Mouse (Mus musculus) inflammation-experienced regulatory T-cells, adult 6 months (primary cell): ENCODE data around the gene Nop2. TPM values are rescaled to one million over a fixed set of nuclear protein-coding genes. Genes with fewer than 3 reads are reported as not detected.

Source experiments
- ATAC-seq: one replicate; pipeline ENCODE4 v1.8.0; 2017
- polyA plus RNA-seq, 3 experiments: library from polyadenylated mRNA; unstranded; fragments of 100-300 nt; shearing (Covaris generic); gene quantifications; one replicate each; pipeline ENCODE4 v1.2.1; 2017

Gene Nop2
- polyA plus RNA-seq, 3 experiments from 2014 or later: 32.7 to 50.7 (median 48.1) TPM

DNA sequence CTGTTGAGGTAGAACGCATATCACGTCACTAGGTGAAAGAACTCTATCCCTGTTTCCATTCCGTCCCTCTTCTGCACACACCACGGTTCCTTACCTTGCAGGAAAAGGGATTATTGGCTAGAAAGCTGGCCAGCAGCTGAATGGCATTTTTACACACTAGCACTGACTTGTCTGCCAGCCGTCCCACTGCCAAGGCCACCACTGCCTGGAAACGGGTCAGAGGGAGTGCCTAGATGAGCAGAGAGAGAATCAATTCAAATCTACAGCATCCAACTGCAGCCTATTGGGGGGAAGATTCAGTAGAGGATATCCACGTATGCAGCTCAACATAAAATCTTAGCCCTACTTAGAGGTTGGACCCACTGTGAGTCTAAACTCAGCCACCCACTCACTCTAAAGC lies 47.9 kb downstream of the Nop2 start:
- no peak for ATAC-seq

DNA sequence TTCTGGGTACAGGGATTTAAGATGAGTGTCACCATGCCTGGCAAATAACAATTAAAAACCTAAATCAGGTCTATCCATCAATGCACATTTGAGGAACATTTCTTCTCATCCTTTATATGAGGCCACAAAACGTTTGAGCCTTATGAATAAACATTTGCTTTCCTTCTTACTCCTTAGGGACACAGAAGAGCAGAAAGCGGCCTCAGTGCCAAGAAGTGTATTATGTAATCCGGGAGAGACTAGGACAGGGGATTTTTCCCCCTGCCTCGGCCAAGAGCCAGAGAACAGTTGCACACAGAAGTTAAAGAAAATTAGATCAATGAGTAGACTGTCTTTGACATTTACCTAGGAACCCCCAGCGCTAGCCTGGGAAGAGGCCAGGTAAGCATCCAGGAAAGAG lies 50.4 kb downstream of the Nop2 start:
- ATAC-seq: no peak

DNA sequence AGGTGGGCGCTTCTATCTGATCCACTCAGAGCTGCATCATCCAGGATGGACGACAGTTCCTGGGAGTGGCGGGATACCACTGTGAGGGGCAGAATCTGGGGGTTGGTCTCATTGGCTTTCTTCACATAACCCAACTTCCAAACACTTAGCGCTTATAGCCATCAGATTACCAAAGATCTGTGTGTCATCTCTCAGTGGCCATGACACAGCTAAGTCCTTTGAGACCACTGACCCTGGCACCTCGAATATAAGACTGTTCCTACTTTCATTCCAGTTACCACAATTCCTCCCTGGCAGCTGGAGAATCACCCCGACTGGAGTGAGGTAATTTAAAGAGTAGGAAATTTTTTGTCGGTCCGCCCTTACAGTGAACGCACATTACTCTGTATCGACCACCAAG lies 54.5 kb downstream of the Nop2 start:
- ATAC-seq: no peak

DNA sequence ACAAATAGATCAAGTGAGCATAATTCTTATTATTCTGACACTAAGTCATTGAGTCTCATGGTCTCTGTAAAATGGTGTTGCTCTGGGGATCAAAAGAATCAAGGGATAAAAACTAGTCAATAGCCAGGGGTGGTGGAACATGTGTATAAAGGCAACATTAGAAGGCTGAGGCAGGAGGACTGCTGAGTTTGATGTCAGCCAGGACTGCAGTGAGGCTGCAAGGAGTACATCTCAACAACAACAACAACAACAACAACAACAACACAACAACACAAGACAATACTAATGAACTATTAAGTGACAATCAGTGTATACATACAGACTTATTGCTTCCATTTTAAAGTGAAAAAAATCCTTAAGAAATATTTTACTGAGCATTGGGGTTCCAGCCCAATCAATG lies 59.1 kb downstream of the Nop2 start:
- ATAC-seq: no peak

DNA sequence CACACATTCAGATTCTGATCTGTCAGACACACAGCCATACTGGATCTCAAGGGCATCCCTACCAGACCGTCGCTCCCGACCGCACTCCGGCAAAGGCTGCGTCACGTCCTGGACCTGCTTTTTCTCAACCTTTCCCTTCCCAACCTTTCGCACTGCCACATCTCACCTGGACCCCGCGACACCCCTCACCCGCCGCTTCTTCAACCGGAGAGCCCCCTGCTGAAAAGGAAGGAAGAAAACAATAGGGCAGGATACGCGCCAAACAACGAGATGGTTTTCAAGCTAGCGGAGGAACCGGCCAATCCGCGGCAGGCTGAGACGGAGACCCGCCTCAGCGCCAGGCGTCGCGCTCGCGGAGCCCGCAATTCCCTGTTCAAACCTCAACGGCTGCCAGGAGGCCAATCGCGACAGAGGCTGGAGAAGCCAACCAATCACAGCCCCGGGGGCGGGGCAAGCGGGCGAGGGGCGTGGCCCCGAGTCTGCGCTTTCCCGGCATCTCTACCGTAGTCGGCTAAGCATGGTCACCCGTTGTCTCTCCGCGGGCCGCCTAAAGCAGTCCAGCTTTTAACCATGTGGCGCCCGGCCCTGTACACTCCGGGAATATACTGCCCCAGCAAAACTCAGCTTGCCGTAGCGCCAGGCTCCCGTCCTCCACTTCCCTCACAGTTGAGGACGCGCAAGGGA lies 59.8 kb downstream of the Nop2 start, which contains the start of the genes Ncapd2 and Mrpl51:
TSS of gene Ncapd2 (minus strand) at position 370 of the 684 bp plus-strand sequence.
TSS of gene Mrpl51 (plus strand) at position 470 of the 684 bp plus-strand sequence.
- ATAC-seq: peak; percentile 97

DNA sequence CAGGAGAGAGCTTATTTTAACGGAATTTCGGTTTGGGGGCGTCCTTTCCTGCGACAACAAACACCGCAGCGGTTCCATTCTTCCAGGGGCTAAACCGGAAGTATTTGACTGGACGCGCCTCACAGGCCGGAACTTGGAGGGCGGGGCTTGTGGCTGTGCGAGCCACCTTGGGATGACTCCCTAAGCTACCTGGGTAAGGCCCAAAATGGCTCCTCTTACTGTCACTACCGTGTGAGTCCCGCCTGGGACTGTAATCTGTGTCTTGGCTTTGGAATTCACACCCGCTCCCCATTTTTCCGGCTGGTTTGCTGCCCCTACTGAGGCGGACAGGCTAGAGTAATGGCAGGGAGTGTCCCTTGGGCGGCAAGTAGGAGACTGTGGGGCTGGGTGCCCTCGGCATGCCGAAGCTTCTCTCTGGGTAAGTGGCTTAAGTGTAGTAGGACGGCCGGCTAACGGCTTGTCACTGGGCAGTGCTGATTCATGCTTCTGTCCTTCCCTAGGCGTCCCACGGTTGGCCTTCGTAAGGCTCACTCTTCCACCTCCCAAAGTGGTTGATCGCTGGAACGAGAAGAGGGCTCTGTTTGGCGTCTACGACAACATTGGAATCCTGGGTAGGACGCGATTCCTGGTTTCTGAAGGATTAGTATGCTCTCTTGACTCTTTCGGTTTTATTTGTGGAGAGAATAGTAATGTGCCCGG lies 60.5 kb downstream of the Nop2 start:
- ATAC-seq: peak; percentile 55

DNA sequence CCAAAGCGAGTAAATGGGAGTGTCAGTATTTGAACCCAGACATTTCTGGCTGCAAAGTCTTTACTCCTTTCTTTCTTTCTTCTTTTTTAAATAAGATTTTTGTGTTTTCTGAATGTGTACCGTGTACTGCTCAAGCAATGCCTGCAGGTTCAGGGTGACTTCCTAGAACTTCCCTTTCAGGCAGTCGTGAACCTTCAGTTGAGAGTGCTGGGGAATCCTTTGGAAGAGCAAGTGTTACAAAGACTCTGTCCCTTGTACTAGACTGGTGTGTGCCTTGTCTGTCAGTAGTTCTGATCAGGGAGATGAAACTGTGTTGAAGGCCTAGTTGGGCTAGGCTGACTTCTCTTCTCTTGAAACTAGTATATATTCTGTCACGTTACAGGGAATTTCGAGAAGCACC lies 61.1 kb downstream of the Nop2 start:
- no peak for ATAC-seq

DNA sequence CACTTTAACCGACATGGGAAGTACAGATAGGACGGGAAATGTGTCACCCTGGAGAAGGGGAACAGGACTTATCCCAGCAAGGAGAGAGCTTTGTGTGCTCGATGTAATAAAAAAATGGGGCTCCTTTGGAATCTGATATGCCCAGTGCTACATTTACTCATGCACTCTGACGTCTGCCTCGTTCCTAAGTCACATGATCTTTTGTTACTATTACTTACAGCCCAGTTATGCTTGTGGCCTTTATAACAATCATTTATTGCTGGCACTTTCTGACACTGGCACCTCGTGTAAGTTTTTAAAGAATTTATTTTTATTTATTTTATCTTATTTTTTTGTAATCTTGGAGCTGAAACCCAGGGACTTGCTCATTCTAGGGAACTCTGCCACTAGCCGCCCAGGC lies 61.7 kb downstream of the Nop2 start:
- ATAC-seq: no peak

Other genes starting within 250 kb of the Nop2 start
- gene Cd4, start 243.7 kb upstream of the Nop2 start, polyA plus RNA-seq: 100 to 1,000 TPM; 319 to 446 (median 407) TPM
- 10 to 100 TPM; 30.8 to 40.1 (median 38.3) TPM for gene Lag3, start 220.2 kb upstream of the Nop2 start, polyA plus RNA-seq
- gene Ptms, start 211.8 kb upstream of the Nop2 start, polyA plus RNA-seq: 10 to 100 TPM in 2 of 3 experiments, 1 to 10 TPM in 1; 9.5 to 15.5 (median 12.1) TPM
- gene Mlf2, start 200.5 kb upstream of the Nop2 start, polyA plus RNA-seq: 10 to 100 TPM; 35.6 to 70.5 (median 42.2) TPM
- 10 to 100 TPM; 36.7 to 65.7 (median 62.6) TPM for gene Cops7a, start 166.4 kb upstream of the Nop2 start, polyA plus RNA-seq
- under 1 TPM in 2 of 3 experiments, not detected in 1; 0.46 to 0.48 TPM for gene Pianp, start 135.2 kb upstream of the Nop2 start, polyA plus RNA-seq
- gene Zfp384, start 122.8 kb upstream of the Nop2 start, polyA plus RNA-seq: 1 to 10 TPM; 4.0 to 7.5 (median 4.0) TPM
- 10 to 100 TPM; 39.9 to 61.7 (median 46.2) TPM for gene Ing4, start 92.1 kb upstream of the Nop2 start, polyA plus RNA-seq
- 10 to 100 TPM in 2 of 3 experiments, 1 to 10 TPM in 1; 5.6 to 23.2 (median 17.7) TPM for gene Acrbp, start 82.2 kb upstream of the Nop2 start, polyA plus RNA-seq
- 10 to 100 TPM; 10.4 to 19.3 (median 12.1) TPM for gene Lpar5, start 64.0 kb upstream of the Nop2 start, polyA plus RNA-seq
- 10 to 100 TPM; 47.0 to 76.3 (median 61.6) TPM for gene Chd4, start 35.9 kb upstream of the Nop2 start, polyA plus RNA-seq
- gene Iffo1, start 13.3 kb downstream of the Nop2 start, polyA plus RNA-seq: 10 to 100 TPM in 1 of 3 experiments, 1 to 10 TPM in 2; 6.9 to 12.4 (median 9.8) TPM
- gene Gapdh, start 34.6 kb downstream of the Nop2 start, polyA plus RNA-seq: 100 to 1,000 TPM; 217 to 463 (median 365) TPM
- 10 to 100 TPM; 25.4 to 88.8 (median 51.2) TPM for gene Ncapd2, start 59.8 kb downstream of the Nop2 start, polyA plus RNA-seq
- 100 to 1,000 TPM in 1 of 3 experiments, 10 to 100 TPM in 2; 65.3 to 102 (median 74.3) TPM for gene Mrpl51, start 59.9 kb downstream of the Nop2 start, polyA plus RNA-seq
- 10 to 100 TPM in 2 of 3 experiments, 1 to 10 TPM in 1; 9.8 to 20.8 (median 18.2) TPM for gene Vamp1, start 83.6 kb downstream of the Nop2 start, polyA plus RNA-seq
- gene Tapbpl, start 100.0 kb downstream of the Nop2 start, polyA plus RNA-seq: 10 to 100 TPM; 79.6 to 89.3 (median 88.6) TPM
- gene Cd27, start 105.1 kb downstream of the Nop2 start, polyA plus RNA-seq: 100 to 1,000 TPM; 258 to 621 (median 560) TPM
- gene Tuba3a, start 154.1 kb downstream of the Nop2 start, polyA plus RNA-seq: 1 to 10 TPM in 2 of 3 experiments, under 1 TPM in 1; 0.70 to 2.7 (median 2.6) TPM
- under 1 TPM in 2 of 3 experiments, not detected in 1; 0.21 to 0.23 TPM for gene Ltbr, start 182.0 kb downstream of the Nop2 start, polyA plus RNA-seq
- not detected for gene Scnn1a, start 188.8 kb downstream of the Nop2 start, polyA plus RNA-seq
- gene Tnfrsf1a, start 217.5 kb downstream of the Nop2 start, polyA plus RNA-seq: 10 to 100 TPM; 23.3 to 28.5 (median 24.7) TPM
- gene Plekhg6, start 248.9 kb downstream of the Nop2 start, polyA plus RNA-seq: not detected